Mouse (Mus musculus): Measurements from ENCODE around the gene Eepd1.
"Not testable (repeated sequence)": the region's sequence is repeated elsewhere in the genome, so short reads cannot be mapped to it uniquely, and the experiment has no call there.

Gene Eepd1

DNA sequence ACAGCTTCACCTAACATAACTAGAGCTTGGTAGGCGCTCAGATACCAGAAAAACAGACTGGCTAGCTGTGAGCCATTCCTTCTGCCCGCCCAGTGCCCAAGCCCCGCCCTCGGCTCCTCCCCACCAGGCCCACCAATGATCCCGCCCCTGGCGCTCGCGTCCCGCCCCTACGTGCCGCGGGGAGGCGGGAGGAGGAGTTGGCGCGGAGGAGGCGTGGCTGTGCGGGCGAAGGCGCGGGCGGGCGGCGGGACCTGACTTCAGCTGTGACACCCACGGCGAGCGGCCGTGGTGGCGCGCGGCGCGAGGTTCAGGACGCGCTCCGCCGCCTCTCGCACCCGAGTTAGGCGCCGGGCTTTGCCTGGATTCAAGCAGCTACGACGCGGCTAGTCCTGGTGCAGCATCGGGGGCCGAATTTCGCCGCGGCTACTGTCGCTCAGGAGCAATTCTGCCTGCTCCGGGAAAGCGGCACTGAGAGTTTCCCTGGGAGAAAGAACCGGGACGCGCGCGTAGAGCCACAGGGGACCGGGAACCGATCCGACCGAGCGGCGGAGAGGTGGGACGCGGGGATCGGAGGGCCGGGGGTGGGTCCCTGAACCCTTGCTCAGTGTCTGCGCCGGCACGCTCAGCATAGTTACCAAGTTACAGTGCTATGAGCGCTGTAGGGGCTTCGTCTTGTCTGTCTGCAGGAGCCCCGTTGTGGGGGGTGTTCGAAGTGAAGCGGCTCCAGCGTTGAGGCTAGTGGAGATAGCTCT, at the start of gene Eepd1:
Gene Eepd1 (plus strand): TSS at position 204 of the 752 bp plus-strand sequence.
- DNase-seq (ENCODE audit: low read depth, low spot score), result peak; percentile 64

DNA sequence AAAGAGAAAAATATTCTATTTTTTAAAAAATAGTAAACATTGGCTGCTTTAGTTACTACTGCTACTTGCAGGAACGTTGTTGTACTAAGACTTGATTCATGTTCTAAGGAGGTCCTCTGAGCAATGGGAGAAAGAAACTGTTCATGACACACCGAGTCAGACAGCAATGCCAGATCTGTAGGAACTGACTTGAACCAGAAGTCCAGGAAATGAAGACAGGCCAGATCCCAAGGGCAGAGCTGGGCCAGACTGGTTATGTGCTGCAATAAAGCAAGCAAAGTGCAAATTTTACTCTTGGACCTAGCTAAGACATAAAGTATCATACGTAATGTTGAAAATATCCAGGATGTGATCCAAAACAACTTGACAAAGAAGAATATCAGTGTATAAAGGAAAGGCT, 42.5 kb upstream of the Eepd1 start:
- no peak for DNase-seq (ENCODE audit: low read depth, low spot score)

DNA sequence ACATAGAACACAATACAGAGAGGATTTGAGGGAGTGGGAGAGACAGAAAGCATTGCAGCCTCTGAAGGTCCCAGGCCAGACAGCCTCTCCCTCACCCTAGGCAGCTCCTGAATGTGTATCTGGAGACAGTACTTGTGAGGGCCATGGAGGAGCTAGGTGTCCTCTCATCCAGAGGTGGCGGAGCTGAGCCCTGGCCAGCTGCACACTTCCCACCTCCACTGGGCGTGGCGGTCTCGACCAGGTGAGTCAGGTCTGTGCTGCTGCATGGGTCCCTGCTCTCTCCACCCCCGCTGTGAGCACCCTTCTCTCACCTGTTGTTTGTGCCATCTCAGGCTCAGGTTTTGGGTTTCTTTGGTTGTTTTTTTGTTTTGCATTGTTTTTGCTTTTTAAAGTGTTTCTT, 41.3 kb upstream of the Eepd1 start:
- DNase-seq (ENCODE audit: low read depth, low spot score), result not testable (repeated sequence)

DNA sequence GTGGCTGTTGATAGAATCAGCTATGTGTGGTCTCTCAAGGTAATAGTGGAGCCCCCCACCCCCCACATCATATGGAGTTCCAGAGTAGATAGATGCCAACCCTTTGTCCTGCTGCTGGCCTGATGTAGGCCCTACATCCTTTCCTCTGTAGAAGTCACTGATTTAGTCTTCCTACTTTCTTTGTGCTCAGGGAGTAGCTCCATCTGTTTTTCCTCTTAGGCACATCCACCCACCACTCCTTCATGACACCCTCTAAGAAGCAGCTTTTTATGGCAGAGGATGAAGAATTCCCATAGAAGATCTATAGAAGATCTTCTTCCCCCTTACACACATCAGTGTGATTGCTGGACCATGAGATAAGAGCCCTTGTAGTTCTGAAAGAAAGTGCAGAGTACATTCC, 39.3 kb upstream of the Eepd1 start:
- DNase-seq (ENCODE audit: low read depth, low spot score), result no peak

DNA sequence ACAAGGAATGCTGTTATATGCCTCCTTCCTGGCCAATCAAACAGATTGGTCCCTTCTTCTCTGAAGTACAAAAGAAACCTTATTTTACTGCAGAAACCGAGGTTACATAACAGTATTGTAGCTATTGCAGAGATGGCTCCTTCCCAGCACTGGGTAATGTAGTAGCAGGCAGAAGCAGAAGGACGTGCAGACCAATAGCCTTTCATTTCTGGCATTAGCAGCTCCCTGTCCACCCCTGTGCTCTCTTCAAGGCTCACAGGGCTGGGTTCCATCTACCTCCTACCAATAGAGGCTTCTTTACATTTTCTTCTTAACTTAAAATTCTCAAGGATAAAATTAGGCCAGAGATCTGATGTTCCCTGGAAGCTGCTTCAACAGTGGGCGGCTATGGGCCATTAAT, 38.3 kb upstream of the Eepd1 start:
- no peak for DNase-seq (ENCODE audit: low read depth, low spot score)

DNA sequence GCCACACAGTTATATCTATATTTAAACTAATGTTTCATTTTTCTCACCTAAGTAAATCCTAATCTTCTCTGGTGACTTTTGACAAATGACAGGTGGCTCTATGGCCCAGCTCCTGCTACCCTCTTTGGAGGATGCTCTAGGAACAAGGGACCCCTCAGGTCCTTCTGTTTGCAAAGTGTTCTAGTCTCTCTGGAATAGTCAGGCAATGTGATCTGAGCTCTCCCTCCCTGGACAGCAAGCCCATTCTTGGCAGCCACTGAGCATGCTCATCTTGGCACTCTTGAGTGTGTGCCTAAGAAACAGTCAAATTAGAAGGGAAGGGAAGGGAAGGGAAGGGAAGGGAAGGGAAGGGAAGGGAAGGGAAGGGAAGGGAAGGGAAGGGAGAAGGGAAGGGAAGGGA, 37.8 kb upstream of the Eepd1 start:
- DNase-seq (ENCODE audit: low read depth, low spot score), result no peak

DNA sequence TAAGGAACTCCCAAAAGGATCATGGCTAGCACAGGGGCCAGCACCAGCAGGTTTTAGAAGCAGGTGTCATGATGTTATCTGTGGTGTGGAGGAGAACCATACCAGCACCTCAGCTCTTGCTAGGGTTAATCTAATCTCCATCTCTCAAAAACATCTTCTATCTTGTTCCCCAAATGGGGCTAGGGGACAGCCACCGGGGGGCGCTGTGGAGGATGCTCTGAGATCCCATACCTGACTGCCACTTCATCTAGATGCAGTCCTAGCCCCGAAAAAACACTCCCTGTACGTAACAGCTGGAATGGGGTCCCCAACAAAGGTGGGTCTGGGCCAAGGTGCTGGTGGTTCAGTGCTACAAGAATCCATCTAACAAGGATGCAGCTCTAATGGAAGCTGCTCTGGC, 31.0 kb upstream of the Eepd1 start:
- no peak for DNase-seq (ENCODE audit: low read depth, low spot score)

DNA sequence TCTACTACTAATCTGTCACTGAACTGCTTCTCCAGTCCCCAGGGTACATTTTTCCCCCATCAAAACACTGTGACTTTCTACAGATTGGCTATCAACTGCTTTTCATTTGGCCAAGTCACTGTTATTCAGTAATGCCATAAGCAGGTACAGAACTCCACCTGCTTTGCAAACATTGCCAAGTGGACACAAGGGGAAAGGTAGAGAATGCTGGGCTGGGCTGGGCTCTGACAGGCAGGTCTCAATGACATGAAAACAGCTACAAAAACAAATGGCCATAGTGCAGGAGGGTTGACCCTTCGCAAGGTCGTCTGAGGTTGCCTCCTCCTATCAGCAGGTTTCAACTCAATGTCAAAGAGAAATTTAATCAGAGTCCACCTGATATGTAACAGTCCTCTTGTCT, 26.3 kb upstream of the Eepd1 start:
- DNase-seq (ENCODE audit: low read depth, low spot score), result no peak

DNA sequence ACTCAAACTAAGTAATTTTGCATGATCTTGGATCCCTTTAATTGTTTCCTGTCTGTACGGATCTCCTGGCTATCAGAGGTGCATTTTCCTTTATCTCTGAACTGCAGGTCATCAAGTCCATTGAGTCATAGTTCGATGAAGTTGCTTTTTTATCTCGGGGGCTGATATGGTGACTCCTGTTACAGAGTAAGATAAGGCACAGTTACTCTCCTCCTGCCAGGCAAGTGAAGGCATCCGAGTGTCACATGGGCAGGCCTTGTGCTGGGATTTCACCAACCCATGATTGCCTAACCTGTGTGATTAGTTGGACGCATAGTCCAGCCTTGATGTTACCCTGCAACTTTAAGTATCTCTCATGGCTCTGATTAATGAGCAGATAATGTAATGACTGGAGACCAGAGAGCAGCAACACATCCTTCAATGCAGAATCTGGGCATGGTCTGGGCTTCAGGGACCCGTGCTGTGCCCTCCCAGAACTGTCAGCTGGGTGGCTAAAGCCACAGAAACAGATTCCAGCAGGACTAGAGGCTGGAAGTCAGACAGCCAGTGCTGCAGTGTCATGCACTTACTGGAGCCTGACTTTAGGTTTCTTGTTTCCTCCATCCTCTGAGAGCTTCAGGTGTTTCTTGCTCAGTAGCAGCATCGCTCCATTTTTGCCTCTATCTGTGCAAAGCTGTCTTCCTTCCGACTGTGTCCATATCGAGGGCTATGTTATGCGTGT, 20.4 kb upstream of the Eepd1 start:
- no peak for DNase-seq (ENCODE audit: low read depth, low spot score)

DNA sequence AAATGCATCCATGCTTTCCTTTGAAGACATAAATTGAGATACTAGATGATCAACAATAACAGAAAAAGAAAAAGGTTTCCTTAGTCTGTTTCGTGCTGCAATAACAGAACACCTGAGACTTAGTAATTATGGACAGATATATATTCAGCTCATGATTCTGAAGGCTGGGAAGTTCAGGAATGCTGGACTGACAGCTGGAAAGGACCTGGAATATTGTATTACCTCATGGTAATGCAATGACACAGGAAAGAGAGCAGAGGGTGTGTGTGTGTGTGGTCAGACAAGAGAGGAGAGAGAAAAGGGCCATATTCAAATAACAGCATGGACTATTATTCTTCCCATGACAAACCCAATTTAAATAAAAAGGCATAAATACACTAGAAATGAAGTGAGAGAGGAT, 17.0 kb upstream of the Eepd1 start:
- DNase-seq (ENCODE audit: low read depth, low spot score), result no peak

DNA sequence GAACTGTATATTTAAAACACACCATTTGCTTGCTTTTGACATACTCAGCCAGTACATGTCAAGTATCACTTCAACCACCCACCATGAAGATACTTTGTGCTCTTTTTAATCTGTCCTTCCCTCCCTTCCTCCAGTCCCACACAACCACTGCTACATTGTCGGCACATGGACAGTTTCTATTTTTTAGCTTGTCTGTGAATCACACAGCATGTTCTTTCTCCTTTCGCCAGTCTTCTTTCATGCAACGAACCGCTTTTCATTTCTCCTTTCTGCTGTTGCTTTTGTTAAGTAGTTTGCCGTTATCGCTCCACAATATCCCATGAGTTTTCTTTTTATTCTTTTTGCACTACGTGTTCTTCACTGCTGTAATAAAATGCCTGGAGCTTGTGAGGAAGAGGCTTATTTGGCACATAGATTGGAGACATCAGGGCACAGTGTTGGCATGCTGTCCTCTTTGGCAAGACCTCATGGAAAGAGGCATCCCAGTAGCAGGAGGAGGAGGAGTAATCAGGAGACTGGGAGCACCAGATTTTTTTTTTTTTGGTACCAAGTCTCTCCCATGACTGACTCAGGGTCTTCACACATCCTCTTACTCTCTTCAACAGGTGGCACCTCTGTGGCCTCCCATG, 1.8 kb upstream of the Eepd1 start:
- DNase-seq (ENCODE audit: low read depth, low spot score), result no peak

DNA sequence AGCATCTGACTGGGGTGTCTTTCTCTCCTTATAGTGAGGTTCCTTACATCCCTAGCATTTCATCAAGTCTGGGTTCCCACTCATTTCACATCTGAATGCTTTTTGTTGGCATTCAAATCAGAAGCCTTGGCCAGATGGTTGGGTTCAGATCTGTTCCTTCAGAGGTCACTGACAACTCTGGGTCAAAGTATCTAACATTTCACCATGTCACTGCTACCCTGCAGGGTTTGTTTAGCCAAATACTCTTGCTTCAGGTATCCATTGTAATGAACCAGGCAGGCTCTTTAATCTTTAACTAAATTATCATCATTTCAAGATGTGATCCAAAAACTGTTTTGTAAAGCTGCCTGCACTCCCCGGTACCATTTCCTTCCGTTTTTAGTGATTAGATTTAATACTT, 671 bp upstream of the Eepd1 start:
- no peak for DNase-seq (ENCODE audit: low read depth, low spot score)

DNA sequence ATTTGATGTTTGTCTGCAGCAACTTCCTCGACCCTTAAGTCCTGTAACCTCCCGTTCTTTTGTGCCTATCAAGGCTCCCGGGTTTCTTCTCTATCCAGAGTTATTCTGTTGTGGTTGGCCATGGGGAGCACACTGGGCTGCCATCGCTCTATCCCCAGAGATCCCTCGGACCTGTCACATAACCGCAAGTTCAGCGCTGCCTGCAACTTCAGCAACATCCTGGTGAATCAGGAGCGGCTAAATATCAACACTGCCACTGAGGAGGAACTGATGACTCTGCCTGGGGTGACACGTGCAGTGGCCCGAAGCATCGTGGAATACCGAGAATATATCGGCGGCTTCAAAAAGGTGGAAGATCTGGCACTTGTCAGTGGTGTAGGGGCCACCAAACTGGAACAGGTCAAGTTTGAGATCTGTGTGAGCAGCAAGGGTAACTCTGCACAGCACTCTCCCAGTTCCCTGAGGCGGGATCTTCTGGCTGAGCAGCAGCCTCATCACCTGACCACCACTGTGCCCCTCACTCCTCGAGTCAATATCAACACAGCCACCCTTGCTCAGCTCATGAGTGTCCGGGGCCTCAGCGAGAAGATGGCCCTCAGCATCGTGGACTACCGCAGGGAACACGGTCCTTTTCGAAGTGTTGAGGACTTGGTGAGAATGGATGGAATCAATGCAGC, 1.1 kb downstream of the Eepd1 start:
- no peak for DNase-seq (ENCODE audit: low read depth, low spot score)

DNA sequence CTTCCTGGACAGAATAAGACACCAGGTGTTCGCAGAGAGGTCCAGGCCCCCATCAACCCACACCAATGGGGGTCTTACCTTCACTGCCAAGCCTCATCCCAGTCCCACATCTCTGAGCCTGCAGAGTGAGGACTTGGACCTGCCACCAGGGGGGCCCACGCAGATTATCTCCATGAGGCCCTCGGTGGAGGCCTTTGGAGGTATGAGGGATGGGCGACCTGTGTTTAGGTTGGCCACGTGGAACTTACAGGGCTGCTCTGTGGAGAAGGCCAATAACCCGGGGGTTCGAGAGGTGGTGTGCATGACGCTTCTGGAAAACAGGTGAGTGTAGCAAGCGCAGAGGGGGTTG, 1.6 kb downstream of the Eepd1 start:
- no peak for DNase-seq (ENCODE audit: low read depth, low spot score)

DNA sequence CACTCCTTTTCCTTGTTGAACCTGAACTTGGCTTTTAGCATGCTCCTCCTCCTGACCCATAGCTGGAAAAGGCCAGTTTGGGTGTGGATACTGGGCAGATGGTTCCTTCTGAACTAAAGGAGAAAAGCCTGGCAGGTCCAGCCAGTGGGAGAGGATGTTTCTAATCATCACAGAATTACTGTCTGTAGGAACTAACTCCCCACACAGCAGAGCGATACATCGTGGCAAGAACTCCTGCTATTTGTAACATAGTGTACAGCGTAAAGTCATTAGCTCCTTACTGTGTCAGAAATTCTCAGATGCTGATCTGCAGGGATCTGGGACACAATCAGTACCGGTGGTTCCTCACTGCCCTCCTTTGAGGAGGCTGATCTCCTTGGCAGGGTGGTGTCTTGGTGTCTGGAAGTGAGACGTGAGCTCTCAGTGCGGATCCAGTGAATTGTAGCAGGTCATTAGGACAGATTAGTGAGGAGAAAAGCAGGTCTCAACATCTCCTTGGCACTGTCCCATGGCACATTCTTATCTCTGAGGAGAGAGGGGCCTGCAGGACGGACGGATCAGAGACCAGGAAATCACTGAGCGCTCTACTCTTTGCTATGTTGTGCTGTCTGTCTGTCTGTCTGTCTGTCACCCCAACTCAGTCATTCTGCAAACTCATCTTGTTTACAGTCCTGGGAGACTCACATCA, 2.7 kb downstream of the Eepd1 start:
- DNase-seq (ENCODE audit: low read depth, low spot score), result no peak

DNA sequence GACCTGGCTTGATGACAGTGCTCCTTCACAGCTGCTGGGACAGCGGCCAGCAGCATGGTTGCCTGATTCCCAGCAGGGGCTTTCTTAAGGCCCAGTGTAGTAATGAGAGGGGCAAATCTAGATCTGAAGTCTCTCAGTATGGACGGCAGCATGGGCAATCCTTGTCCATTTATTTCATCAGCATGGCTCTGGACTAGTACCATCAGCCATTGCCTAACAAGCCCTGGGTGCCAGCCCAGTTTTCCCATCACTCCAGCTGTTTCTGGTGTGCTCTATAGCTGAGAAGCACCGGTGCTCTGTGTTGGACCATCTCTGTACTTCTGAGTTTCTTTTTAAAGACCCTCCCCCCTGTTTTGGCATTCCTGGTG, 3.3 kb downstream of the Eepd1 start:
- DNase-seq (ENCODE audit: low read depth, low spot score), result no peak

DNA sequence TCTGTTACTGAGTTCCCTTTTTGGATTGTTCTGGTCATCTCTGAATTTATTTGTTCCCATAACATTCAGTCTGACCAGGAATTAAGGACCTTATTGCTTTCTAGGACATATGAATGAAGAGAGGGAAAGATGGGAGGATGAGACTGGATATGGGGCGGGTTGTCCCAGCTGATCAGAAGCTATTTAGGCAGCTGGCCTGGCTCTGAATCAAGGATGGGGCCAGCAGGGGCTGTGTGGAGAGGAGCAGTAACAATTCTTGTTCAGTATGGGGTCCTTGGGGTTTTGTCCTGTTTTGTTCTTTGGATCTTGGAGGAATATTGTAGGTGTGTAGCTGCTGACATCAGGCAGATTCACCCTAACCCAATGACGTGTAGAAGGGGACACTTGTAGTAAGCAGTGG, 3.7 kb downstream of the Eepd1 start:
- DNase-seq (ENCODE audit: low read depth, low spot score), result no peak

DNA sequence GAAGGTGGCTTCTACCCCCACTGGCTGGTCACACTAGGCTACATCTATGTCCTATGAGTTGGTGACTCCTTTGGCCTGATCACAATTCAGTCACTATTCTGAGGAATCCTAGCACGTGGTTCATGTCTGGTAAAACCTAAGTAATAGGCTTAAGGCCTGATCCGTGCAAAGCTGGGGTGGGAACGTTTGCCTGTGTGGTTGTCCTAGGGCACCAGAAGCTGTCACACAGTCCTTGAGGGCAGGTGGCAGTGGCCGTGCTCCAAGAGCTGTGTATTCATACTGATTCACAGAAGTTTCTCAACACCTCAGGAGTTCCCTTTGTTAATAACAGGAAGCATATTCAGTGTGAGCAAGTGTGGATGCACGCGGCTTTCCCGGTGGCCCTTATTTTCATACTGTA, 4.1 kb downstream of the Eepd1 start:
- DNase-seq (ENCODE audit: low read depth, low spot score), result no peak

DNA sequence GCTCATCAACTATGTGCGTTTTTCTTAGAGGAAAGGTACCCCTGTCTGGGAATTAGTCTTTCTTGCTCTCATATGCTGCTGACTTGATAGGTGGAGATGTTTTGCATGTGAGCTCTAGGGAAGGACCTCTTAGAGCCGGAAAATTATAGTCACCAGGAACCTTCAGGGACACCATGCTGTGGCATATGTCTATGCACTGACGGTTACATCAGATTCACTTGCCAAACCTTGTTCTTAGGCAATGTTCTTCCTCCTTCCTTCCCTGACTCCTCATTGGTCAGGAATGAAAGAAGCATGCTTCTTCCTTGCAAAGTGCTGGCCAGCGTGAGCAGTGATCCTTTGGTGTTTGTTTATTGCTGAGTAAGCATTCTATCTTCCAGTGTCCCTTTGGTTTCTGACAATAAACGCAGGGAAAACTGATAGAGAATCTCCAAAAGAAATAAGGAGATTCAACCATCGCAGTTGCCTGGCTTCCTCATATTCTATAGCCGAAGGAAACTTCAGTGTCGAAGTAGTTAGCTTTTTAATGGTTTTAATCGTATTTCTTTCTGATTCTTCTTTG, 5.0 kb downstream of the Eepd1 start:
- no peak for DNase-seq (ENCODE audit: low read depth, low spot score)

DNA sequence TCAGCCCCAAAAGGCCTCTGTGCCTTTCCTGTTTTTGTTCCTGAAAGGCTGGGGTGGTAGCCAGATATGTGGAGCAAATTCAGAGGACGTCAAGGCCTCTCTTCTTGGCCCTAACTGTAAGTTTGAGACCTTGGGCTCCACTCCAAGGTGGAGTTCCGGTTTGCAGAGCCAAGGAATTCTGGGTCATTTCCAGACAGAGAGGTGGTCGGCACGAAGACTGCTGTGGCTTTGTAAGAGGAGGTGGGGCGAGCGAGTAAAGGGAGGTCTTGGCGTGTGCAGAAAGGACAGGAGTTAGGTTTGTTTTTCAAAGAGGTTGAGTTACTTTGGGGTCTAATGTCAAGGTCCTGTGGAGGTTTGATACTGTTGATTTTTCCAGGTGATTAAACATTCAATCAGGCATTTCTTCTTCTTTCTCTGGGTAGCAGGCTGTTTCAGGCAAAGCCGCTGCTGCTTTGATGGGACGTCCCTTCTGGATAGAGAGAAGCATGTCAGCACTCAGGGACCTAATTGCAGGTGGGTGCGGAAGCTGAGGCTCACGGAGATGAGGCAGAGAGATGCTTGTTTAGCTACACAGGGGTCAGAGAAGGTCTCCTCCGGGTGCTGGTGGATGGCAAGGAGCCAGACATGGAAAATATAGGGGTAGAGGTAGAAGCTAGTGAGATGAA, 6.2 kb downstream of the Eepd1 start:
- DNase-seq (ENCODE audit: low read depth, low spot score), result no peak

DNA sequence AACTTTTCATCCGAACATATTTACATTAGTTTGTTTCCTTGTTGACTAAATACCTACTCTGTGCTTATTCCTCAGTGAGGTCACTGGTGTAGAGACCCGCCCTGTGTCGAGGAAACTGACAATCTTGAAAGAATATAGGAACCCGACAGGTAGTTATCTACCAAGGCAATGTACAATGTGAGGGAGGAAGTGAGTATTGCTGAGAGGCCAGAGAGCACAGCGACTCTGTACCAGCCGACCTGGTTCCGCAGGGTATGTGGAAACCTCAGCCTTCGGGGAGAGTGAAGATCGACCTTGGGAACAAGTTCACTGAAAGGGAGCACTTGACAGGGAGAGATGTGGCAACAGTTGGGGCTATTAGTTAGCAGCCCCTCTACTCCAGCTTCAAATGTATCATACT, 7.2 kb downstream of the Eepd1 start:
- DNase-seq (ENCODE audit: low read depth, low spot score), result no peak

Measured in WW6 (cell line).